Mouse (Mus musculus) limb, embryonic 12.5 days (tissue): ENCODE measurements around the gene Cldn1. TPM values are rescaled to one million over a fixed set of nuclear protein-coding genes. Genes with fewer than 3 reads are reported as not detected.

Experiments
- ATAC-seq: fragments of 200-750 bp; cut with Nextera tagmentation; 2 replicates; pipeline ENCODE4 v1.8.0; 2017; ENCODE audit warnings: low read depth, moderate TSS enrichment; ENCODE audit not compliant: insufficient number of reproducible peaks, insufficient read depth, low FRiP score, low TSS enrichment
- H3K27ac ChIP-seq: fragments of 300-500 bp; sonication (generic); 2 replicates; pipeline ENCODE4 v1.5.1; 2016; ENCODE audit warnings: mild to moderate bottlenecking, moderate library complexity
- H3K27me3 ChIP-seq: fragments of 300-500 bp; sonication (generic); 2 replicates; pipeline ENCODE4 v1.6.1; 2016; ENCODE audit warnings: mild to moderate bottlenecking, moderate library complexity
- H3K36me3 ChIP-seq: fragments of 300-500 bp; sonication (generic); 2 replicates; pipeline ENCODE4 v1.6.1; 2016; ENCODE audit warnings: mild to moderate bottlenecking, moderate library complexity
- H3K4me1 ChIP-seq: fragments of 300-500 bp; sonication (generic); replicated peaks from 2 replicates; pipeline ENCODE4 v1.6.1; 2016
- H3K4me2 ChIP-seq: fragments of 300-500 bp; sonication (generic); 2 replicates; pipeline ENCODE4 v1.6.1; 2016; ENCODE audit warnings: mild to moderate bottlenecking, moderate library complexity
- H3K4me3 ChIP-seq: fragments of 300-500 bp; sonication (generic); replicated peaks from 2 replicates; pipeline ENCODE4 v1.5.1; 2016; ENCODE audit warnings: mild to moderate bottlenecking
- H3K9ac ChIP-seq: fragments of 300-500 bp; sonication (generic); replicated peaks from 2 replicates; pipeline ENCODE4 v1.6.1; 2016; ENCODE audit warnings: mild to moderate bottlenecking, moderate library complexity
- H3K9me3 ChIP-seq: fragments of 300-500 bp; sonication (generic); 2 replicates; pipeline ENCODE4 v1.6.1; 2016; ENCODE audit warnings: mild to moderate bottlenecking, moderate library complexity
- WGBS: fragments of 180-500 bp; shearing (Covaris S2); methylation state at CpG from one replicate; pipeline ENCODE4 v1.1.7; 2016; 5-methylcytosine and 5-hydroxymethylcytosine counted together
- polyA plus RNA-seq: library from polyadenylated mRNA; unstranded; fragments of >200 nt; fragmentation: Nextera tagmentation; extraction: Ambion mirVana; gene quantifications from 2 replicates; pipeline ENCODE4 v1.2.1, GENCODE M21; 2016

Gene Cldn1
- polyA plus RNA-seq, 1 experiment from 2014 or later = 4.2 TPM

DNA sequence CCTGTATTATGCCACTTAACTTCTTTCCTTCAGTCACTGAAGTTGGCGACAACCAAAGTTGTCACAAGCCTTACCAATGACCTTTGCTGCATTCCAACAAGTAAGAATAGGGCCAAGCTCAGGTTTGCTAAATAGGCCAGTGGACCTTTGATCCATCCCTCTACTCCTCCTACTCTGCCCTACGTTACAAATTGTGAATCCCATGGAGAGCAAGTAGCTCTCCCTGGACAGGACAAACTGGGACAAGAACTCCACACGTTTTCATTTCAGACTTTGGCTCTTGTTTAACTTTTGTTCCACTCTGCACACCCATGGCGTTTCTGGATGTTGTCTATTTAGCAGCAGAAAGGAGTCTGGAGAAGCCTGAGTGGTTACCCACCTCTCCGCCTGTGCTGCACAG lies 3.5 kb downstream of the Cldn1 start:
- Histone ChIP-seq H3K27me3 (peaks cover 11% of the 10 kb centered on the region; the same call in 1 of the 2 replicates), H3K9ac (no peak overlapping the region), H3K4me2 (no peak overlapping the region), H3K36me3 (no peaks in the 10 kb centered on the region), H3K4me3 (no peak overlapping the region), H3K9me3 (no peaks in the 10 kb centered on the region), H3K27ac (no peak overlapping the region), H3K4me1 (no peaks in the 10 kb centered on the region)
- 71% methylated on average over 5 of the region's 5 CpGs for WGBS
- ATAC-seq = no peak

DNA sequence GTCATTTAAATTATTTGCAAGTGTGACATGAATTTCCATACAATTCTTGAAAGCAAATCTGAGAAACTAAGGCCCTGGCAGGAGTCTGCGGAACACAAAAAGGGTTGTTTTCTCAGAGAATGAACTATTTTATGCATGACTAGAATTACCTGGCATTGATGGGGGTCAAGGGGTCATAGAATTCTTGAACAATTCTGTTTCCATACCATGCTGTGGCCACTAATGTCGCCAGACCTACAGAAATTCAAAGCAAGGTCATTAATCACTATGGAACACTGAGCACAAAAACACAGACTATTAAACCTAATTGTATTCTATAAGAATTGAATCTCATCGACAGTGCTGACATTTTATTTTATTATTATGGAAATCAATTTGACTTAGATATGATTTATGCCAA lies 10.9 kb downstream of the Cldn1 start:
- WGBS = 27% methylated on average over 3 of the region's 3 CpGs
- Histone ChIP-seq H3K9me3 (no peaks in the 10 kb centered on the region), H3K4me2 (no peak overlapping the region), H3K4me3 (no peak overlapping the region), H3K4me1 (no peaks in the 10 kb centered on the region), H3K27me3 (no peaks in the 10 kb centered on the region), H3K36me3 (no peaks in the 10 kb centered on the region), H3K9ac (no peak overlapping the region), H3K27ac (no peak overlapping the region)
- ATAC-seq = no peak

- Histone ChIP-seq H3K4me3 (no peak overlapping the region), H3K4me2 (no peak overlapping the region)
- ATAC-seq = no peak; the same call in 1 of the 2 replicates
Observed at GRCm38 (mm10) chr16:26359619-26360018, 12.0 kb downstream of the Cldn1 start.

GRCm38 (mm10) chr16:26358898-26359297 lies 12.7 kb downstream of the Cldn1 start:
- Histone ChIP-seq H3K4me3 (no peak overlapping the region), H3K27me3 (no peaks in the 10 kb centered on the region), H3K4me1 (no peaks in the 10 kb centered on the region), H3K27ac (no peak overlapping the region), H3K9ac (no peak overlapping the region), H3K4me2 (no peak overlapping the region), H3K36me3 (no peaks in the 10 kb centered on the region), H3K9me3 (no peaks in the 10 kb centered on the region)
- no peak for ATAC-seq
- 90% methylated on average over 5 of the region's 5 CpGs for whole genome bisulfite sequencing

More at GRCm38 (mm10) chr16:26359619-26360018, 12.0 kb downstream of the Cldn1 start:
- H3K27me3 ChIP-seq = no peaks in the 10 kb centered on the region
- WGBS = 73% methylated on average over 4 of the region's 4 CpGs
- H3K27ac ChIP-seq = no peak overlapping the region
- H3K4me1 ChIP-seq = no peaks in the 10 kb centered on the region
- H3K9me3 ChIP-seq = no peaks in the 10 kb centered on the region
- H3K9ac ChIP-seq = no peak overlapping the region
- H3K36me3 ChIP-seq = no peaks in the 10 kb centered on the region

- Histone ChIP-seq H3K9ac (no peak overlapping the region), H3K4me1 (no peaks in the 10 kb centered on the region), H3K36me3 (no peaks in the 10 kb centered on the region), H3K9me3 (no peaks in the 10 kb centered on the region), H3K27ac (no peak overlapping the region), H3K4me2 (no peak overlapping the region), H3K27me3 (no peaks in the 10 kb centered on the region), H3K4me3 (no peak overlapping the region)
- WGBS = 71% methylated on average over 5 of the region's 5 CpGs
- ATAC-seq = no peak
Observed at GRCm38 (mm10) chr16:26357863-26358780, 13.5 kb downstream of the Cldn1 start.

DNA sequence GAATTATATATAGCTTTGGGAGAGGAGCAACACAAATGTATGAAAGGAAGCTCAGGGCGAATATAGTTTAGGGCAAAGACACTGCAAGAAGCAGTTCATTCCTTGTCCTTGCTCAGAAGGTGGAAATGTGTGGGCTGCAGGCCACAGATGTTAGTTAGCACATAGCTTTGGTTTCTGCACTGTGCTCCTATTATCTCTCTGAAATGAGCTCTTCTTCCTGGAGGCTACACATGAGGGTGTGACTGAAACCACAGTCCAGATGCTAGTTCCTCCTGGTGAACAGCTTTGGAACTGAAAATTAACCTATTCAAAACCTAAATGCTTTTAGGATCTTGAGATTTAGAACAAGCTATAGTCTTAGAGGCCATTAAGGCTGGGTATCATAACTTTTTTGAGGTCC lies 16.1 kb downstream of the Cldn1 start:
- Histone ChIP-seq H3K36me3 (no peaks in the 10 kb centered on the region), H3K27ac (no peak overlapping the region), H3K9ac (no peak overlapping the region), H3K4me2 (no peak overlapping the region), H3K4me3 (no peak overlapping the region), H3K9me3 (no peaks in the 10 kb centered on the region), H3K4me1 (no peaks in the 10 kb centered on the region), H3K27me3 (no peaks in the 10 kb centered on the region)
- 90% methylated on average over 1 of the region's 1 CpGs for WGBS
- no peak for ATAC-seq

DNA sequence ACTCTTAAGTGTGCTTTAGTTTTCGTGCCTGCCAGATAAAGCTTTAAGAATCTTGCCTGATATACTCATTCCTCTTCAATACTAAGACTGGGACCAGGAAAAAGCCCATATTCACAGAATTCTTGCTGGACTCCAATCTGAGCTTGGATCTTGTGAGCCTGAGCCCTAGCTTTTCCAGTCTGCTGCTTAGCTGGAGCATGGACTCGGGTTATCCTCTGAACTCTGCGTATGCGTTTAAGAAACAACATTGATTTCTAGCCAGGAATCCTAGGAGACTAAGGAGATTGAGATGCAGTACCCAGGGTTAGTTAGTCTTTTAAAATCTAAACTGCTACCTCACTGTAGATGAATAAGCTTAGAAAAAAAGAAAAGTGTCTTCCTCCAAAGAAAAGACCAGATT lies 20.9 kb downstream of the Cldn1 start:
- Histone ChIP-seq H3K4me2 (no peak overlapping the region), H3K27ac (no peak overlapping the region), H3K36me3 (no peaks in the 10 kb centered on the region), H3K9me3 (no peaks in the 10 kb centered on the region), H3K9ac (no peak overlapping the region), H3K4me1 (no peaks in the 10 kb centered on the region), H3K4me3 (no peak overlapping the region), H3K27me3 (no peaks in the 10 kb centered on the region)
- WGBS = 90% methylated on average over 4 of the region's 4 CpGs
- no peak for ATAC-seq

- no peak overlapping the region for H3K4me2 ChIP-seq
- 78% methylated on average over 1 of the region's 1 CpGs for WGBS
Observed at GRCm38 (mm10) chr16:26348809-26349208, 22.8 kb downstream of the Cldn1 start.

GRCm38 (mm10) chr16:26316281-26316680 lies 55.4 kb downstream of the Cldn1 start:
- H3K4me2 ChIP-seq = no peak overlapping the region
- H3K4me3 ChIP-seq = no peak overlapping the region
- WGBS = 73% methylated on average over 7 of the region's 7 CpGs
- no peaks in the 10 kb centered on the region for H3K9me3 ChIP-seq
- no peaks in the 10 kb centered on the region for H3K4me1 ChIP-seq
- no peak overlapping the region for H3K9ac ChIP-seq
- H3K36me3 ChIP-seq = no peaks in the 10 kb centered on the region
- no peaks in the 10 kb centered on the region for H3K27me3 ChIP-seq
- no peak for ATAC-seq
- H3K27ac ChIP-seq = no peak overlapping the region

More at GRCm38 (mm10) chr16:26348809-26349208, 22.8 kb downstream of the Cldn1 start:
- Histone ChIP-seq H3K27ac (no peak overlapping the region), H3K9ac (no peak overlapping the region), H3K36me3 (no peaks in the 10 kb centered on the region), H3K4me1 (no peaks in the 10 kb centered on the region), H3K27me3 (no peaks in the 10 kb centered on the region), H3K4me3 (no peak overlapping the region), H3K9me3 (no peaks in the 10 kb centered on the region)
- no peak for ATAC-seq

DNA sequence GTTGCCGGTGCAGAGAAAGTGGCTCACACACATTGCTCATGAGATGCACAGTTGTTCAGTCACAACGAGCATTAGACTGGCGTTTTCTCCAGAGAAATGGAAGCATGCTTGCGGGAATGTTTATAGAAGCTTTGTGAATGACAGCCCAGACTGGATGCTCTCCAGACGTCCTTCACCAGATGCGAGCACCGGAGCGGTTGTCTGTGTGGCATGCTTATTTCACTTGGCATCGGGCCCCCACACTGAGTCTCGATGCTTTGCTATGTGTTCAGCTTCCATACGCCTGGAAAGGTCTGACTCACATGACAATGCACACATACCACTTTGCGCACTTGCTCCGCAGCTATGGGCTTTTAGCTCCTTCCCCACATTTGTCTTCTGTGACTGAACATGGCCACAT lies 56.8 kb downstream of the Cldn1 start:
- Histone ChIP-seq H3K9ac (no peak overlapping the region), H3K4me3 (no peak overlapping the region), H3K27me3 (no peaks in the 10 kb centered on the region), H3K9me3 (no peaks in the 10 kb centered on the region), H3K4me1 (no peaks in the 10 kb centered on the region), H3K36me3 (no peaks in the 10 kb centered on the region), H3K4me2 (no peak overlapping the region), H3K27ac (no peak overlapping the region)
- 71% methylated on average over 13 of the region's 13 CpGs for WGBS
- ATAC-seq = no peak

DNA sequence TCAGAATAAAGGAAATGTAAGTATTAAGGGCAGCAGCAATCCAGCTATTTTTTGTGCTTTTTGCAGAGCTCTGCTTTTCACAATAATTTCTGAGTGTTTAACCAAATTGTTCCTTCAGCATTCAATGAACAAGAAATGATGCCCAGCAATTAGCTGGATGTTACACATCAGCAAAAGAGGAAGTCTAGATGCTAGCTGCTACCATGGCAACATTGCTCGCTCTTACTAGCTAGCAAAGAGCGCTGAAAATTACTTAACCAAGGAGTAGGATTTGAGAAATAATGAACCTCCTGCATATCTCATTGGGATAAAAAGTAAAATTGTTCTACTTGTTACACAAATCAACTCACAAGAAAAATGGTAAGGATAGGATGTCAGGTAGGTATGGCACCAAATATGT lies 62.2 kb downstream of the Cldn1 start:
- Histone ChIP-seq H3K4me3 (no peak overlapping the region), H3K27me3 (no peaks in the 10 kb centered on the region), H3K9ac (no peak overlapping the region), H3K36me3 (no peaks in the 10 kb centered on the region), H3K4me1 (no peaks in the 10 kb centered on the region), H3K4me2 (no peak overlapping the region), H3K27ac (no peak overlapping the region), H3K9me3 (no peaks in the 10 kb centered on the region)
- 91% methylated on average over 2 of the region's 2 CpGs for WGBS
- ATAC-seq = no peak
